Comparison of ENCODE assay signal across 9 mouse cellular contexts in genomic region chr10:88389576-88389975, GRCm38 (mm10). TPM values are rescaled to one million over a fixed set of nuclear protein-coding genes. Genes with fewer than 3 reads are reported as not detected.
DNase-seq lines count a peak whose midpoint lies in the region; ATAC-seq and TF ChIP-seq lines count a peak whose summit lies in the region.
"Had no signal": no experiment of that assay in that cellular context is flagged by ENCODE, and none has a peak within 500 bp of the region (broad histone marks: within the 10 kb centered on the region; RNA-seq: fewer than 3 reads in every experiment).

No protein-coding gene starts in this region.

- no peaks in the 10 kb centered on the region for H3K27me3 ChIP-seq in lung, embryonic 14.5 days (ENCODE audit: insufficient read depth, low read length)
- no peaks in the 10 kb centered on the region for H3K27me3 ChIP-seq in intestine, embryonic 14.5 days (replicated peaks; ENCODE audit: control insufficient read depth, insufficient read depth, low read length)
- H3K27me3 ChIP-seq in thymus, adult 2 months (ENCODE audit: control insufficient read depth, insufficient read depth, low read length), result no peaks in the 10 kb centered on the region

- H3K36me3 ChIP-seq in lung, embryonic 14.5 days (ENCODE audit: insufficient read depth), result no peaks in the 10 kb centered on the region
- no peaks in the 10 kb centered on the region for H3K36me3 ChIP-seq in intestine, embryonic 14.5 days (ENCODE audit: control insufficient read depth, insufficient read depth, low read length)
- H3K36me3 ChIP-seq in thymus, adult 2 months (ENCODE audit: control insufficient read depth, insufficient read depth, low read length), result no peaks in the 10 kb centered on the region

- H3K4me2 ChIP-seq in lung, embryonic 14.5 days, result no peak overlapping the region
- H3K4me2 ChIP-seq in intestine, embryonic 14.5 days (ENCODE audit: low read length), result no peak overlapping the region

- 15% methylated on average over 4 of the region's 4 CpGs for WGBS in lung, embryonic 14.5 days
- WGBS in intestine, embryonic 14.5 days, result 37% methylated on average over 4 of the region's 4 CpGs
- WGBS in thymus, adult 2 months, result 2% methylated on average over 4 of the region's 4 CpGs

- no peaks in the 10 kb centered on the region for H3K9me3 ChIP-seq in lung, embryonic 14.5 days (ENCODE audit: low read depth, low read length)
- no peaks in the 10 kb centered on the region for H3K9me3 ChIP-seq in intestine, embryonic 14.5 days (ENCODE audit: control insufficient read depth, low read length)

- no peak overlapping the region for H3K4me3 ChIP-seq in lung, embryonic 14.5 days (ENCODE audit: low read depth, low read length)
- no peak overlapping the region for H3K4me3 ChIP-seq in intestine, embryonic 14.5 days (ENCODE audit: low read depth, low read length)
- H3K4me3 ChIP-seq in thymus, adult 2 months (ENCODE audit: control insufficient read depth, insufficient read depth, low read length), result peak overlapping the region; percentile 35

- H3K9ac ChIP-seq in lung, embryonic 14.5 days, result no peak overlapping the region
- H3K9ac ChIP-seq in intestine, embryonic 14.5 days (ENCODE audit: low read length), result no peak overlapping the region

- peak; percentile 53; the same call in 1 of the 2 replicates for ATAC-seq in lung, embryonic 14.5 days (ENCODE audit: insufficient read depth)
- ATAC-seq in intestine, embryonic 14.5 days (replicated peaks; ENCODE audit: low FRiP score, low TSS enrichment, low read depth), result 0 out of 2 replicates have a peak, but pooled peaks have one; percentile 40

- no peaks in the 10 kb centered on the region for H3K4me1 ChIP-seq in lung, embryonic 14.5 days (ENCODE audit: insufficient read depth)
- no peaks in the 10 kb centered on the region for H3K4me1 ChIP-seq in intestine, embryonic 14.5 days (replicated peaks; ENCODE audit: control insufficient read depth, insufficient read depth, low read length)
- peaks cover 20% of the 10 kb centered on the region for H3K4me1 ChIP-seq in thymus, adult 2 months (replicated peaks; ENCODE audit: control insufficient read depth, insufficient read depth, low read length)

- TF ChIP-seq POLR2A in thymus, adult 2 months (IDR thresholded peaks at IDR 0.05; ENCODE audit: control insufficient read depth, extremely low read depth, insufficient read depth, low read length, poor library complexity), result peak; percentile 48; the same call in 1 of the 2 replicates

- H3K27ac ChIP-seq in lung, embryonic 14.5 days (ENCODE audit: low read depth), result no peak overlapping the region
- H3K27ac ChIP-seq in intestine, embryonic 14.5 days (ENCODE audit: low read depth), result no peak overlapping the region
- H3K27ac ChIP-seq in thymus, adult 2 months (ENCODE audit: control insufficient read depth, insufficient read depth, low read length), result peak overlapping the region; percentile 80

- TF ChIP-seq CTCF in lung, embryonic 14.5 days (IDR thresholded peaks at IDR 0.05; ENCODE audit: low read depth), result no peak
- no peak for TF ChIP-seq CTCF in thymus, adult 2 months (IDR thresholded peaks at IDR 0.05; ENCODE audit: borderline replicate concordance, control insufficient read depth, extremely low read depth, insufficient read depth, low read length, poor library complexity)

- peak; percentile 15 to 30 for DNase-seq in cerebellum, postnatal 10 days
- DNase-seq in cerebellum, adult 8-10 months, result no peak
- DNase-seq in lung, embryonic 14.5 days, result no peak
- DNase-seq in lung, postnatal 4 days, result no peak
- no peak for DNase-seq in intestine, embryonic 14.5 days (ENCODE audit: low spot score)
- DNase-seq in thymus, adult 2 months, result peak; percentile 79
- no peak for DNase-seq in testis, postnatal 14 days (ENCODE audit: low spot score)
- no peak for DNase-seq in urinary bladder, postnatal 10 days (ENCODE audit: low spot score)
- DNase-seq: cerebellum, adult 2 months had no signal

RNA-seq across cellular contexts. Expression of gene Gnptab, which starts 10.6 kb away (rescaled TPM):
- 19.7 and 19.8 TPM in 2 replicates for polyA plus RNA-seq in lung, embryonic 14.5 days (2014; fragmentation: Nextera tagmentation; extraction: Ambion mirVana)
- polyA plus RNA-seq in intestine, embryonic 14.5 days (2014; fragmentation: Nextera tagmentation; extraction: Ambion mirVana), result 14.0 and 14.3 TPM in 2 replicates
- 14.3 and 16.0 TPM in 2 replicates for polyA plus RNA-seq in thymus, adult 2 months (2012; rRNA removed)

RNA-seq across cellular contexts. Expression of gene Dram1, which starts 10.7 kb away (rescaled TPM):
- 43.9 and 45.7 TPM in 2 replicates for polyA plus RNA-seq in lung, embryonic 14.5 days (2014; fragmentation: Nextera tagmentation; extraction: Ambion mirVana)
- 3.1 and 3.6 TPM in 2 replicates for polyA plus RNA-seq in intestine, embryonic 14.5 days (2014; fragmentation: Nextera tagmentation; extraction: Ambion mirVana)
- 19.3 and 24.9 TPM in 2 replicates for polyA plus RNA-seq in thymus, adult 2 months (2012; rRNA removed)

Comparison
In these comparisons a context has a peak if more than half of its experiments do, and no peak if none do; other contexts are left out.
1. DNase-seq: peak in cerebellum, postnatal 10 days (2 of 2) and thymus, adult 2 months (single experiment); none in cerebellum, adult 8-10 months (single experiment), lung, embryonic 14.5 days (single experiment), lung, postnatal 4 days (0 of 2), intestine, embryonic 14.5 days (single experiment), testis, postnatal 14 days (single experiment) and urinary bladder, postnatal 10 days (single experiment).